Mouse (Mus musculus) Muller cell, postnatal 12 days (primary cell): ENCODE measurements around the gene Slc16a8.

Experiments used
- DNase-seq: peaks from one replicate; pipeline ENCODE4 v3.0.0-alpha.2; 2015; ENCODE audit errors: inconsistent ontology term

Slc16a8 gene

DNA sequence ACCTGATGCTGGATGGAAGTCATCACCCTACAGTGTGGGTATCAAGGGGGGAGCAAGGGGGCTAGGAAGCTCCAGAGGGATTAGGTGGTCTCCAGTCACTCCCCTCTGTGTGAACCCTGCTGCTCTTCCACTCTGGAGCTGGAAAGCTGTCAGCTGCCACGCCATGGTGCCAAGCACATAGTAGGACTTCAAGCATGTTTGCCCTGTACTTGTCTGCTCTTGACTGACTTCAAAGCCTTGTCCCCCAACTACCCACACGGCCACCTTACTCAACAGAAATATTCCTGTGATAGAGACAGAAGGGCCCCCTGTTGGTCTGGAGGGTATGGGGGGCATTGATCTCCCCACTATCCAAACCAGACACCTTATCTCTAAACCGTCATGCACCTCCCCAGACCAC is 38.4 kb downstream of the Slc16a8 start:
- DNase-seq: no peak

DNA sequence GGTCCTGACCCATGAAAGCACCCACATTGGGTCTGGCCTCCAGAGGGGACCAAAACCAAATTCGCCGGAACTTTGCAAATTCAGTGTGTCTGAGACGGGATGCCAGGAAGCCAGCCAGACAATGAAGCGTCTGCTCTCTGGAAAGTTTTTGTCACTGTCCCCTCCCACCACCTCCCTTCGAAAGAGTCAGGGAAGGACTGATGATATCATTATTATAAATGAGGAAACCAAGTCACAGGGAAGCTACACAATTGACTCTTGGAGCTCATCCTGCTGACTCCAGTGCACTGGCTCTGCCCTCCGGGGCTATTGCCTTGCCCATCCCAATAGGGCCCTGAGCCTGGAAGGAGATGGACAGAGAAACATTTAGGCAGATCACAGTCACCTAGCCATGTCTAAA is 41.0 kb downstream of the Slc16a8 start:
- DNase-seq: no peak

DNA sequence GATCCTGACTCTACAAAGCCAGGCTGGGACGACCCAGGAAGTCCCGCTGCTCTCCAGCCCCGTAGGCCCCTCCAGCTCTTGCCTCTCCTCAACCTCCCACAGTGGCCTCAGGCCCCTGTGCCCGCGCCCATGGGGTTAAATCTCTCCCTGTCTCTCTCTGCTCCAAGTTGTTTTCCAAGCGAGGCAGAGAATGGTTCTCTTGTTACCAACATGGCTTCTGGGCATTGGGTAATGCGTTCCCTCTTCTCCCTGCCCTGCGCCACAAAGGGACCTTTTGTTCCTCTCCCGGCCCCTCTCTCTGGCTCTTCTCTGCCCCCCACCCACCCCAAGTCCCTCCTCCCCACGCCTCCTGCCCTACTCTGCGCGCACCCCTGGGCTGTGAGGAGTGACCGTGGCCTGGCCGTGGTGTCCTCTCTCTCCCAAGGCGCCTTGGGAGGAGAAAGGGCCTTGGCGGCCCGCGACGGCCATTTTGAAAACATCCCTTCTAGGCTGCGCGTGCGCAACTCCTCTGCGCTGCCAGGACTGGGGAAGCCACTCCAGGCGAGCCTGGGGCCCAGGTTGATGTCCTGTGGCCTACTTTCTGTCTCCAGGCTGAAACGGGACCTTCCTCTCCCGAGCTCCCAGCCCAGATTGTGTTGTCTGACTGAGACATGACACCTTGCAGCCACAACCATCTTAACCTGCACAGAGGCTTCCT is 41.7 kb downstream of the Slc16a8 start:
- no peak for DNase-seq

DNA sequence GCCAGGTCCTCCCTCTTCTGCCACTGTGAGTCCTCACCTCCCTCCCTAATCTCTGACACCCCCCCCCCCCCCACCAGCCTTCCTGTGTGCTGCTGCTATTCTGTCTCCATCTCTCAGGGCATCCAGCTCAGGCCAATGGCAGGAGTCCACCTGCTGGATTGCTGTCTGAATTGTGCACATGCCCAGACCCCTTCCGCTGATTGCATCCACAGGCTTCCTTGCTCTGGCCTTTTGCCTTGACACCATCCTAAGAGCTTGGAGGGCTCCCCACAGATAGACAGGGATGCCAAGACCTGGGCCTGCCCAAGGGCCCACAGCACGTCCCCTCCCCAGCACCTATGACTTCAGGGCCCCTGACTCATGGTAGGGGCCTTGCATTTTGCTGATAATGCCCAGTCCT is 44.2 kb downstream of the Slc16a8 start:
- DNase-seq: no peak

DNA sequence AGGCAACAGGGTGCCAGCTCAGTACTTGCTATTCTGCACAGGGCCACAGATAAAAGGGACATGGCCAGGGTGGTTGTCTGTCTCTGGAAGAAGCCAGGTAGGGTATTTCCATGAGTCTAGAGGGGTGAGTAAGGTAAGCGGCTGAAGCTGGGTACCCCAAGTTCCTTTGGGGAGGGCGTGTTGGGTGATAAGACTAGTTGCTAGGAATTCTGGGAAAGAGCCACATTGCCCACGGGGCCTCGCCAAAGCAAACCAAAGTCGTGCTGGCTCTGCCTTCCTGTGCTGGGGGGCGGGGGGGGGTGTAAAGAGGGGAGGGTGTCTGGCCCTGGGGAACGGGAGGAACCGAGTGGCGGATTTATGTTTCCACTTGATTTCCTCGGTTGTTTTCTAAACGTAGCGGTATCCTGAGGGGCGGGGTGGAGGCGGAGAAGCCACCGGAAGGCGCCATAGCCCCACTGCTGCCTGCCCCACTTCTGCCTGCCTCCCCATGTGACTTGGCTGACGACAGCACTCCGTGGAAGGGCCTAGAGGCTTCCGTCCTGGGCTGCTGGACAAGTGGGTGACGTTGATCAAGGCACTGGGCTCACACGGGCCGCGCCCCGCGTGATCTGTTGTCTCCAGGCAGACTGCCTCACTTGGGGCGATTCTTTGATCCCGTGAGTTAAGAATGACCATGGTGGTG is 45.7 kb downstream of the Slc16a8 start:
- no peak for DNase-seq

DNA sequence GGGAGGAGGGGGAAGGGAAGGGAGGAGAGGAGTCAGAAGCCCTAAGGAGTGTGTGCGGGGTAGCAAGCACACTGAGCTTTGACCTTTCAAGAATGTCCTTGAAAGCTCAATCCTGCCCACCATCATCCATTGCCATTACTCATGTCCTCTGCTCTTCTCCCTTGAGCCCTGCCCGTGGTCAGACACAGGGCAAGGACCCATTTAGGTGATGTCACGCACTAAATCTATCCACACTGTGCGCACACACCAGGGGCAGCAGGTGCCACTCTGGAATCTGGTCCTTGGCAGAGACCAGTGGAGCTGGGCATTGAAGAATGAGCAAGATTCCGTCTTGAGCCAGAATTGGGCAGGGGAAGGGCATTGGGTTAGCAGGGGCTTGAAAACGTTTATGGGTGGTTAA is 46.4 kb downstream of the Slc16a8 start:
- no peak for DNase-seq

DNA sequence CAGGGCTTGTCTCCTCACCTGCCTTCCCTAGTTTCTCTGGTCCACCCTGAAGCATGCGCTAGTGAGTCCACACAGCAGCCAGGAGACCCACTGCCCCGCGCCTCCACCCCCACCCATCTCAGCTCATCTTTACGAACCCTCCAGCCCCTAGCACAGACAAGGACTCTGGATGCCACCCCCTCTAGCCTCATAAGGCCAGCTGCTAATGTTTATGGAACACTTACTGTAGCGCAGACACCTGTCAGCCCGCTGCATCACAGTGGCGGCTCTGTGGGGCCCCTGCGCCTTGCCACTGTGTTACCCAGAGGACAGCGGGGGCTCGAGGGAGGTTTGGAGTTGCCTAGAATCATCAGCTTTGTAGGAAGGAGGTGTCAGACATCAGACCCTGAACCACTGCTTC is 52.0 kb downstream of the Slc16a8 start:
- DNase-seq: no peak

DNA sequence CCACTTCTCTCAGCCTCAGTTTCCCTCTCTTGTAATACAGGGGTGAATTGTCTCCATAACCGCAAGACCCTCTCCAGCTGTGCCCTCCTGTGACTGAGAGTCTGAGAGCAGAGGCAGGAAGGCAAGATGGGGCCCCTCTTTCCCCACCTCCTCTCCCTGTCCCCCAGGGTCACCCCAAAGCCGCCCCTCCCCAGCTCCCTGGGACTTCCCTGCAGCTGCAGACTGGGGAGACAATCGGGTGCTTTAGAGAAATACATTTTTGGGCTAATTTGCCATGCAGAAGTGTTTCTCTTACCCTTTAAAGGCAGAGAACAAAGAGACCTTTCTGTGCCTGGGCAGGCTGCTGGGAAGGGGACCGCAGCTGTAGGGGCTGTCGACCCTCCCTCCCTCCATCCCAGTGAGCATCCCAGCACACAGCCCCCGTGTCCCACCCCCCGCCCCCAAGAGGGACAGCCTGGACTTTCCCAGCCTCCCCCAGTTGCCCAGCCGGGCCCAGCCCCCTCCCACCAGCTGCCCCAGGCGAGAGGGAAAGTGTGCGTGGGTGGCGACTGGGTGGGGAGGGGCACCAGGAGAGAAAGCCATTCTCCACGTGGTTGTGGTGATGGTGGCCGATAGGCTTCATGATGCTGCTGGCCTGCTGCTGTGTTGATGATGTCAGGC is 52.9 kb downstream of the Slc16a8 start:
- peak; percentile 75 for DNase-seq
